Mouse (Mus musculus): ENCODE measurements around the gene Fam57a.

Gene Fam57a

GRCm38 (mm10) chr11:76242901-76243810 lies 63.7 kb downstream of the Fam57a start, which contains the start of the genes Mrm3 and Glod4:
Mrm3 (plus strand) TSS chr11:76243715.
Glod4 (minus strand) TSS chr11:76243725.
- intact Hi-C loops (cut with DNase I), result no loop called here

- intact Hi-C loops (cut with DNase I), result no loop called here
Observed at GRCm38 (mm10) chr11:76243811-76244546, 64.5 kb downstream of the Fam57a start.

GRCm38 (mm10) chr11:76246439-76246838 lies 67.0 kb downstream of the Fam57a start:
- intact Hi-C loops (cut with DNase I), result no loop called here

GRCm38 (mm10) chr11:76247239-76247638 lies 67.8 kb downstream of the Fam57a start:
- intact Hi-C loops (cut with DNase I), result no loop called here

- intact Hi-C loops (cut with DNase I), result loop anchor here (2.0 kb wide), 1 partner anchor 149 kb away; no protein-coding TSS in a partner anchor
Observed at GRCm38 (mm10) chr11:76252036-76252435, 72.6 kb downstream of the Fam57a start.

GRCm38 (mm10) chr11:76253145-76253917 lies 73.9 kb downstream of the Fam57a start:
- intact Hi-C loops (cut with DNase I), result loop anchor here (2.0 kb wide), 1 partner anchor 147 kb away; no protein-coding TSS in a partner anchor

GRCm38 (mm10) chr11:76253918-76254264 lies 74.4 kb downstream of the Fam57a start:
- intact Hi-C loops (cut with DNase I), result loop anchor here (2.0 kb wide), 1 partner anchor 147 kb away; no protein-coding TSS in a partner anchor

- intact Hi-C loops (cut with DNase I), result no loop called here
Observed at GRCm38 (mm10) chr11:76255431-76256001, 76.0 kb downstream of the Fam57a start.

- intact Hi-C loops (cut with DNase I), result no loop called here
Observed at GRCm38 (mm10) chr11:76256129-76256528, 76.7 kb downstream of the Fam57a start.

- intact Hi-C loops (cut with DNase I), result no loop called here
Observed at GRCm38 (mm10) chr11:76257386-76257785, 77.9 kb downstream of the Fam57a start.

GRCm38 (mm10) chr11:76258511-76258910 lies 79.0 kb downstream of the Fam57a start:
- intact Hi-C loops (cut with DNase I), result no loop called here

GRCm38 (mm10) chr11:76260208-76261050 lies 81.0 kb downstream of the Fam57a start:
- intact Hi-C loops (cut with DNase I), result no loop called here

GRCm38 (mm10) chr11:76261224-76261623 lies 81.8 kb downstream of the Fam57a start:
- intact Hi-C loops (cut with DNase I), result no loop called here

GRCm38 (mm10) chr11:76262611-76263351 lies 83.3 kb downstream of the Fam57a start:
- intact Hi-C loops (cut with DNase I), result no loop called here
